Mouse (Mus musculus) testis, adult 2 months (tissue): ENCODE measurements around the gene Slc2a10.

ENCODE experiments used
- CTCF ChIP-seq: fragments of 200-500 bp; IDR thresholded peaks from 2 replicates; pipeline ENCODE4 v1.5.1; 2012; ENCODE audit warnings: low read depth, mild to moderate bottlenecking, inconsistent platforms, low read length, moderate library complexity; ENCODE audit not compliant: control insufficient read depth, insufficient read depth, insufficient replicate concordance
- POLR2A ChIP-seq: fragments of 200-500 bp; IDR thresholded peaks from 2 replicates; pipeline ENCODE4 v1.6.1; 2012; ENCODE audit warnings: low read depth, mild to moderate bottlenecking, inconsistent platforms, low read length, moderate library complexity; ENCODE audit not compliant: control insufficient read depth

- TF ChIP-seq CTCF (no peak), POLR2A (no peak)
These were observed 30.2 kb downstream of the Slc2a10 start for GRCm38 (mm10) chr2:165533789-165534188.
